Mouse (Mus musculus): Measurements from ENCODE around the gene Ptprt.

The Ptprt gene

DNA sequence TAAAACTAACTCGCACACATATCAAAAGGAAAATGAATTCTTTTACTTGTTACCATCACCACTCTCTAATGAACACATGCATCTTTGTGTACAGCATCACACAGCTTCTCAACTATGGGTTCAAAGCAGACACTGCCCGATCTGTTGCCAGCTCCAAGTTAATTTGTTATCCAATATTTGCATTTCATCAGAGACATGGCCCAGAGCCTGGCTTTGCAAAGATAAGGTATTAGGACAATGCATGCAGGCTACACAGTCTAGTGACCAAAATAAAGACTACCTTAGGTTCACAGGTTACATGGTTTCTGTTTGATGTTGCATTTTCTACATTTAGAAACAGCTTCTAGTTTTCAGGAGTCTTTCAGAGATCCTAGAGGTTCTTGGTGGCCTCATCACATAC lies 719.0 kb downstream of the Ptprt start:
- no peak for DNase-seq

DNA sequence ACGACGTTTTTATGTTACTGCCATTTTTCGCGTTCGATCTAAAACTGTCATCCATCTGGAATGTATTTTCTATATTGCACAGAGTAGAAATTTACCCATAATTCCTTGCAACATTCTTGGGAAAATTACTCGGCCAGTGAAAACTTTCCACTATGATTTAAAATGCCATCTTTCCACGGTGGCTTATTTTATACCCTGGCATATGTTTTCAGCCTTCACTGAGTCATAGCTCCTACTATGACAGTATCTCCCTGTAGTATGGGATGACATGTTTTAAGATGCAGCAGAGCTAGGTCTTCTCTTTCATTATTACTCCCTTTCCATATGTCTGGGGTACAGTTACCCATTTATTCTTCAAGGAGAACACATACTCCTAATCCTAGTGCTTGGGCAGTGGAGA lies 753.7 kb downstream of the Ptprt start:
- no peak for DNase-seq

DNA sequence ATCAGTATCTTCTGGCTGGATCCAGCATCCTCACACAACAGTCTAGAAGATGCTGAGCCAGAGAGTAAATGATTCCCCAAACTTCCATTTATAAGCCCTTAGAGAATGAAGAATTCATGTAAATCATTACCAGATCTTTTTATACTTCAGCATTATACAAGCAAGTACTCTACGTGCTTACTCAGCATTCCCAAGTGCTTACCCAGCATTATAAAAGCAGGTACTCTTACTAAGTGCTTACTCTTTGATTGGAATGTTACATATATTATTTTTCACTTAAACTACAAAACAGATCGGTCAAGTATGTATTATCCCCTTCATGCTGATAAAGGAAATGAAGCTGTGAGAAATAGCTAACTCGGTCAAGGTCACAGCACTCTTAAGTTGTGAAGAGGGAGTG lies 758.8 kb downstream of the Ptprt start:
- DNase-seq = no peak

DNA sequence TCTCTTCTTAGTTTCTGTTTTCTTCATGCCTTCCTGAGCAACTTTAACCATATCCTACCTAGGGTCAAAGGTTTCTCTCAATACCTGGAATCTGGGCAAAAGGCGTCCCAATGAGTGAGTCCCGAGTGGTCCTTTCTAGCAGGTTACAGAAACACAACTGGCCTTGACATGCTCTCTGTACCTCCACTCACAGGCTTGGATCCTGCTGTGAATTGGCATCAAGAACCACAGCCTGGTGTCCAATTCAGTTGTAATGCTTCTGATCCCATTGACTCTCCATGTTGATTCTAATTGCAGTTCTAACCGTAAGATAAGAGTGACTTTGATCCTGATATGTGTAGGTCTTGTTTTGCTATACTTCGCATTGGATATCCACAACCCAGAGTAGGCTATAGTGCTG lies 776.5 kb downstream of the Ptprt start:
- no peak for DNase-seq

DNA sequence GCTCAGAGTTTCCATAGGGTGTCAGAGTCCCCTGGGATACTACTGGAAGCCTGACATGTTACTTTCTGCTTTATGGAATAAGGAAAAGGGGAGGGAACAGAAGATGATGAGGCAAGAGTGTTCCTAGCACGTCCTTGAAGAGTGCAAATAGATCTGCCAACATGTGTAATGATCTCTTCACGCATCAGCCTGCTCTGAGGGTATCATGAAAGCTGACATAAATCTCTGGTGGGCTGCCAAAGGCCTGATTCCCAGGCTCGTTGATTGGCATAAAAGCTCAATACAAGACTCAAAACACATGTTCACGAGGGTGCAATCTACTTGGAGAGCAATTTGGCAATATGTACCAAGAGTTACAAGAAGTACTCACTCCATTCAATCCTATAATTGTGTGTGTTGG lies 778.4 kb downstream of the Ptprt start:
- DNase-seq = no peak

DNA sequence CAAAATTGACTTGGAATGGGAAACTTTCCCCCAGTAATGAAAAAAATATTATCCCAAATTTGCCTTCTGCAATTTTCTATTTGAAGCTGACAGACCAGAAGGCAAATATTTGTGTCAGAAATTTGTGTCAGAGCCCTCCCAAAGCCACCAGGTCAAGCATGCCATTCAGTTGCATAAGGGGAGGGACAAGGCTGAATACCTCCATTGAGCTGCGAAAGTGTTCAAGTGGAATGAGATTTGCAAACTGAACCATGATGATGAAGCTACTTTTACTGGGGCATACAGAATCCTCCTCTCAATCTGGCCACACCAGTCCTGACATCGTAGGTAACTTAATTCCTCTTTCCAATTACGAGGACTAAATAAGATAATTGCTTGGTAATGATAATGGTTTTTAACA lies 780.0 kb downstream of the Ptprt start:
- no peak for DNase-seq

DNA sequence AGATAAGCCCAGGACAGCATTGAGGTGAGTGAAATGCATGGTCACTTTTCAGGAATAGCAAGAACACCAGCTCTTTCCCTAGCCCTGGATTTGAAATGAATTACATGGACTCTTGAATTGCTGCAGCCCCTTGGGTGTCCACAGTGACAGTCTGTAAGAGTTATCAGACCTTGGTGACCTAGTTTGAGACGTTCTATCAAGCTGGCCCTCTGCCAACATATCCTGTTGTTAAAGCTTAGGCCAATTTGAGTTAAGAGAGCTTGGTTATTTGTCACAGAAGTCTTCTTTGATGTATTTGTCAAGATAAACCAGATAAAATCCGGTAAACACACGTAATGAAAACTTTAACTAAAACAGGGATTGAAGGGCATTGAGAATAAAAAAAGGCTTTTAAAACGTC lies 795.7 kb downstream of the Ptprt start:
- no peak for DNase-seq

DNA sequence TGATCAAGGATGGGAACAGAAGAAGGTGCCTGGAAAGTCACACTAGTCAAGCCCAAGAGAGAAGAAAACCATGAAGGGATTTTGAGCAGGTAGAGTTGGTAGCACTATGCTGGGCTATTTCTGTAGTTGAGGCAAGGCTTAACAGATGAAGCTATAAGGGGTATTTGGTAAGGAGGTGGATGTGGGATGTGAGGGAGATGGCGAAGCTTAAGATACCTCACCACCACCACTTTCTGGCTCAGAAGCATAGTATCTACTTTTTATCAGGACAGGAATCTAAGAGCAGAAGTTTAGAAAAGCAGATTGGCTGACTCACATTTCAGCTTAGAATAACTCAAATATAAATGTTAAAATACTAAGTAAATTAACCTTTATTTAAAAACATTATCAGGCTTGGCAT lies 802.1 kb downstream of the Ptprt start:
- DNase-seq = no peak

DNA sequence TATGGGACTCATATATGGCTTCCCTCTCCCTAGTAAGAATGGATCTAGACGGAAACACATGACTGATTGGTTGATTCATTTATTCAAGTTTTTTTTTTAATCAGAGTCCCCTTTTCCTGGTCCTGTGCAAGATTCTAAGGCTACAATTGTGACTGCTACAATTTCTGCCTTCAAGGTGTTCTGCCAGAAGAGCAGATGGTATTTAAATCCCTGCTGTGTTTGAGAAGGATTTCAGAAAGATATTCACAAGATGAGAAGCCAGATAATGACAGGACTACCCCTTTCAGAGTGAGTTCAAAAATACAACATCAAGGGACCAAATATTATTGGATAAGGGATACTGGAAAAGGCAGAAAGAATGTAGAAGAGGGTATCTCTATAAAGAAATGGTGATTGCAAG lies 802.6 kb downstream of the Ptprt start:
- no peak for DNase-seq

DNA sequence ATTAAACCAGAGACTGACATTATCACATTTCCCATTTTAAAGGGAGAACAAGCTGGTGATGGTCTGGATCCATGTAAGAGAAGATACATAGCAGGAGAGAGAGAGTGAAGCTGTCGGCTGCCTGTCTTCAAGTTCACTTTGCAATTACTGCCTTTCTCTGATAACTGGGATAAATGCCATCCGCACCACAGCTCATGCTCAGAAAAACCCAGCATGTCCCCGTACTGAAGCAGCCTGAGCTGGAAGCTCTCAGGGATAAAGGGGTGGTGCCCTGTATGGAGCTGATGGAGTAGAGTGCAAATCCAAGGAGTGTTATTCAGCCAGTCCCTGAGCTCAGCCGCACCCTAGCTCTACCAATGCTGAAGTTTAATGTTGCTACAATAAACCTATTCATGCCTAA lies 825.9 kb downstream of the Ptprt start:
- DNase-seq = no peak

DNA sequence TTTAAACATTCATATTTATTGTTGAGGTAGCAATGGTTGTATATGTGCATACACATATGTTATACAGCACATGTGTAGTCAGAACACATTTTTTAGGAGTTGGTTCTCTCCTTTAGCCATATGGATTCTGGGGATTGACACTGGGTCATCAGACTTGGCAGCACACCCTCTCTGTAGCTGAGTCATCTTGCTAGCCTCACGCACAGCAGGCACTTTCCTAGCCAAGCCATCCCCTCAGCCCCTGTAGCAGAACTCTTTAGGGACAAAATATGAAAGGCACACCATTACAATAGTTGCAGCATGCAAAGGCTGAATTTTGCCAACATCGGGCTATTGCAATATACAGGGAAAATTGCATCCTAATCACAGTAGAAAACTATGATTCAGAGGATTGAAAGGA lies 827.1 kb downstream of the Ptprt start:
- DNase-seq = no peak

DNA sequence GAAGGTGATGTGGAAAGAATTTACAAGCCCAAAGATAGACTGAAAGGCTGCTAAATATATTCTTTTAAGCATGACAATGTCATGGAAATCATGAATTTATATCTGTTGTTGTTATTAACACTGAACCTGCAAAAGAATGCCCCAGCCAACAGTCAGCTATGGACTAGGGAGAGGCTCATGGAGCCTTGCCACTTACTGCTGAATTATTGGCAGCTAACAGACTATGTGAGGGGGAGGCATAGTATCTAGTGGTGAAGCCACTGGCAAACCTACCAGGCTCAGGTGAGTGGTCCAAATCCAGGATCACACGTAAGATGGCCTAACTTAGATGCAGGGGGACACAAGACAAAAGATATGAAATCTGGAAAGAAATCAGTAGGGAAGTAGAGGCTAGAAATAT lies 847.6 kb downstream of the Ptprt start:
- no peak for DNase-seq

DNA sequence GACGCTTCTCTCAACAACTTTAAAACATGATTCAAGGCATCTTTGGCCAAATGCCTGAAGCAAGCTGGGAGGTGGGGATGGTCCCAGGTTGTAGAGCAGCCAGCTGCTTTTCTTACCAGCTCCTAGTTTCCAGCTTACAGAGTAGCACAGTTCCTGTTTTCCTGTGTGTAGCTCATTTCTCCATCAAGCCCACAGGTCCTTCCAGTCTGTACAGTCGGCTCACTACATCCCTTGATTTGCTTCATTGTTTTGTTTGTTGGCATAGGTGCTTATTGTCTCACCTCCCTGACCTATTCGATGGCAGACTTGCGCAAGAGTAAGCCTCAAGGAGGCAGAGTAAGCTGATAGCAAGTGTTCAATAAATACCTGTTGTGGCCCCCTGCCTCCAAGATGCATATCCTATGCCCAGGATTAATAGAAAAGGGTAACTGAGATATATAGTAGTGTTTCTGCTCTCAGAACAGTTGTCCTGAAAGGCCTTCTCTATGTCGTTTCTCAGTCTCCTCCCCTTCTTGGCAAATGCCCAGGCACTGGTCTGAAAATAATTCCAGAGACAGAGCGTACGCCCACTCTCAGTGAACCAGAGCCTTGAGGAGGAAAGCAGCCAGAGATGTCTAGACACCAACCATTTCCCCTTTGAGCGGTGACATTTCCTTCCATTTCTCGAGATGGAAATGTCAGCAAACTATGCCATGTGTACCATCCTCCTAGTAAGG lies 852.7 kb downstream of the Ptprt start:
- DNase-seq = peak; percentile 27

DNA sequence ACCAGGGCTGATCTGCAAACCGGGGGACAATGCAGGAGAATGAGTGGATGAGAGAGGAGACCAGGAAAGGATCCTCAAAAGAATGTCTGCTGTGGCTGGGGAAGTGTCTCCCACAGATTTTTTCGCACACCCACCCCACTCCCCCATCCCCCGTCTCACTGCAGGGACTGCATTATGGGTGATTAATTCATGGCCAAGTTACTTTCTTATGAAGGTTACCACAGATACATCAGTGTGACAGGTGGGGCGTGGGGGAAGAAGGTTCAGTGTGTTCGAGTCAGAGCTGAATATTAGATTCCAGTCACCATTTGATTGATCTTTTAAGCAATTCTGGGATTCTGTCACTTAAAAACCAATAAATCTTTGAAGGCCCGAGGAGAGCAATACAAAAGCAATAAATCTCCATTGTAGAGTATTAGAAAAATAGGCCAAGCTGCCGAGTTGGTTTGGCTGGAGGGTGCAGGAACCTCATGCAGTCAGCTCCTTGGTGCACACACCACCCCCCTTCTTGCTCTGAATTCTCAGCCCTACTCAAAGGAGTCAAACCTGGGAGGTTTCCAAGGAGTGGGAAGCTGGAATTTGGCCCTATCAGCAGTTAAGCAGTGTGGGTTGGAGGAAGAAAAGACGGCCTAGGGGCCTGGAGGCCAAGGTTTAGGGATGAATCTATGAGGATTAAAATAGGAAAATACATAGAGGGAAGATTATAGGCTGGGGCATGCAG lies 854.5 kb downstream of the Ptprt start:
- DNase-seq = no peak

DNA sequence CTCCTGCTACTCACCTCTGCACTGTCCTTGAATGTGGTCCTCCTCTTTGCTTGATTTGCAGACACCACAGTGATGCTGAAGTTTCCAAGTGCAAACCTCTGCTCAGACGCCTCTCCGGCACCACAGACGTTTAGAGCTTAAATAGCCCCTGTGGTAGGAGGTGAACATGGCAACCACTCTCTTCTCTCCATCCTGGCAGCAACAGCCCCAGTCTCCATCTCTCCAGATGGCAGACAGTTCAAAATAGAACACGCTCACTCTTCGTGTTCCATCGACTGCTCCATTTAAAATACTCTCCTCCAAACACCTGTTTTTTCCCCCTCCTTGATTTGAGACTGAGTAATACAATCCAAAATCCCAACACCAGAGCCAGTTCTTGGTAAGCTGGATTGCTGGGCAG lies 861.0 kb downstream of the Ptprt start:
- peak; percentile 14 for DNase-seq

DNA sequence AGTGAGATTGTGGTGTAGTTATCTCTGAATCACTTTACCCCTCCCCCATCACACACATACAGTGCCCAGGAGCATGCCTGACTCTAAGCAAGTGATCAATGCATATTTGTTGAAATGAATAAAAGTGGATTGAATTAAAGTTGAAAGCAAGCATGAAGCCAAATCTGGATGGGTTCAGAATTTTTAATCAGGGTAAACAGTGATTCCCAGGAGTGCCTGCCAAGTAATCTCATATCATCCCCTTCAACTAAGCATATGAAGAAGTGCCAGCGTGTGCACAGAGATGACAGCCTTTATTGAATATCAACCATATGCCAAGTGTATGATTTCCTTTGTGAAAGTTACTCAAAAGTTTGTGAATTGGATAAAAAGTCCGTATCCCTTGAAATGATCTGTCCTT lies 893.4 kb downstream of the Ptprt start:
- DNase-seq = no peak

DNA sequence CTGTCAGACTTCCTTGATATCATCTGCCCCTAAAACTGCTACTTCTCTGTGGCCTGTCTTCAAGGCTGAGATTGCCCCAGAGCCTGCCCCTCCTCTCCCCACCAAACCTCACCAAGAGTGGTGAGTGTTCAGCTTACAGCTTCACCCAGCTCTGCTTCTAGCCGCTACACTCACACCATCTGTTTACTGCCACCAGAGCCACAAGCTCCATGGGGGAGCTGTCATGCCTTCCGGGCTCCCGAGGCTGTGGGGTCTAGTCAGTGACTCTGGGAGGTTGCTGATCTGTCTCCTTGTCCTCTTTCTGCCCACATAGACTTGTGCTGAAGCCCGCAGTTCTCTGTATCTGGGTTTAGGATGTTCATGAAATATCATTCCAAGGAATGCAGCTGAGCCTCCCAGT lies 947.9 kb downstream of the Ptprt start:
- no peak for DNase-seq

DNA sequence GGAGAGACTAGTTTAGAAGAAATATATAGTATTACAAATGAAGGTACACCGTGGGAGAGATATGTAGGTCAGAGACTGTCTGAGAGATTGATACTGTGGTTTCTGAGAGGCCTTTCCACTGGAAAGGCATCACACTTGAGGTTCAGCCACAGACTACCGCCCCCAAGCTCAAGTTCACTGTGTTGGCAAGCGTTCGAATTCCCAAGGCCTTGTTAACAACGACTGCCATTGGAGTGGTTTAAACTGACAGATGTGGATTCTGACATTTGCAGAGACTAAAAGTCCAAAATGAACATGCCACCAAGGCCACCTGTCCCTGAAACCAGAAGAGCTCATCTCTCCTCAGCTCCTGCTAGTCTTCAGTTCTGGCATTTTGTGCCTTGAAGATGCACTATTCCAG lies 951.6 kb downstream of the Ptprt start:
- no peak for DNase-seq

DNA sequence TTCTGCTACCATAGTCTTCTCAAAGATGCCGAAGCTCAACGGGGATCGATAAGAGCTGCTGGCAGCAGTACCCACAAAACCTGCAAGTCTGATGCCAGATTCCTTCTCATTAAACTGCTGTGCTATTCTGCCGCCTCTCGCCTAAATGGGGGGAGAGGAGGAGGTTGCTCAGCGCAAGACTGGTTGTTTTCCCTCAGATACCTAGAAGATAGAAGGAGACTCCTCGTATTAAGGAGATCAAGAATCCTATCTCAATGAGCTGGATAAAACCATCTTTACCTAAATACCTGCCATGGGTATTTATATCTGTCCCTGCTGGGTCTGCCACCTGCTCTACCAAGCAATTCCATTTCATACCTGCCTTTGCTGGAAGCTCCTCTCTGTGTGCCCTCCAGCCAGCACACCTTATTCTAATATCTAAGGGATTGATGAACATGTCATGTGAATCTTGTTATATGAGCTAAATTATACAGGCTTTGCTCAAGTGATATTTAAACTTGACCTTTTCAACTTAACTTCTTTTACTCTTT lies 954.5 kb downstream of the Ptprt start:
- DNase-seq = no peak

DNA sequence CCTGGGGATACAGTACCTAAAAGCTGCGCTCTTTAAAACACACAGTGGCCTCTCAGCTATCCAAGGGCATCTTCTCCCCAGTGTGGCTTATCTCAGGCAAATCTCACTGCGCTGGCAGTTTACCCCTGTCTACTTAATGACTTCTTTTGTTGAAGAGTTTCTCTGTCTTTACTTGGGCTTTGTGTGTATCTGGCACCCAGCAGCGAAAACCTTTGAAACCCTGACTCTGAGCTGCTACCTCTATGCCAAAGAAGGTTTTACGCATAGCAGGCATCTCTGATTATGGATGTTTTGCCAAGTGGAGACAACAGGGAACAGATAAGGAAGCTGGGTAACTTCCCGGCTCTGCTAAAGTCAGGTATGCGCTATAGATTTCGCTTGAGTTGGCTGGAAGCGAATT lies 956.1 kb downstream of the Ptprt start:
- no peak for DNase-seq

DNA sequence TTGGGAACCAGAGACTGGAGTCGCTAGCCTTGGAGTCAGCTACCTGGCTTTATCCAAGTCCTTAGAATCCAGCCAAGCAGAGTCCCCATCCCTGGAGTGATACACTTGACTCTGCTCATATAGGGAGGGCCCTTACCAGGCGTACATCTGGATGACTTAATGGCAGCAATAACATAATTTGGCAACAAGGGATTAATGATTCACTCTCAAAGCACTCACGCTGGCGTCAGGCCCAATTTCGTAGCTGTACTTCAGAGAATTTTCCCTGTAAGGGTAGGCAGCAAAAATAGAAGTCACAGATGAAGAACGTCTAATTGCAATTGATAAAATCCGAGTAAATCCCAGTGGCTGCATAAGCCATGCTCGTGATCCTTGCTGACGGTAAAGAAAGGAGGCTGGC lies 956.5 kb downstream of the Ptprt start:
- peak; percentile 52 for DNase-seq

DNA sequence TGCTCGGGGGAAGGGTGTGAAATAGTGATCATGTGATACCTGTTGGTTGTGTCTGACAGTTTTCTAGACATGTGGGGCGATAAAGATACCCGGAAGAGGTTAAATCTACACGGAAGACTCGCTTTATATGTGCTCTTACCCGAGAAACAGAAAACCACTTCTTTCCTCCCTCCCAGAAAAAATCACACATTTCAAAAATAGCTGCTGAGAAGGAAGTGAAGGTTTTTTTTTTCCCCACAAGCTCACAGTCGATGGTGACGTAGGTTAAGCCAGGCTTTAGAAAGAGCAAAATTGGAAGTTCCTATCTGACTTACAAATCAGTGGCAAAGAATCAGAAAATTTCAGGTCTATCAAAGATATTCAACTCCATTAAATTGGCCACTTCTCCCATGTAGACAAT lies 965.1 kb downstream of the Ptprt start:
- DNase-seq = no peak

DNA sequence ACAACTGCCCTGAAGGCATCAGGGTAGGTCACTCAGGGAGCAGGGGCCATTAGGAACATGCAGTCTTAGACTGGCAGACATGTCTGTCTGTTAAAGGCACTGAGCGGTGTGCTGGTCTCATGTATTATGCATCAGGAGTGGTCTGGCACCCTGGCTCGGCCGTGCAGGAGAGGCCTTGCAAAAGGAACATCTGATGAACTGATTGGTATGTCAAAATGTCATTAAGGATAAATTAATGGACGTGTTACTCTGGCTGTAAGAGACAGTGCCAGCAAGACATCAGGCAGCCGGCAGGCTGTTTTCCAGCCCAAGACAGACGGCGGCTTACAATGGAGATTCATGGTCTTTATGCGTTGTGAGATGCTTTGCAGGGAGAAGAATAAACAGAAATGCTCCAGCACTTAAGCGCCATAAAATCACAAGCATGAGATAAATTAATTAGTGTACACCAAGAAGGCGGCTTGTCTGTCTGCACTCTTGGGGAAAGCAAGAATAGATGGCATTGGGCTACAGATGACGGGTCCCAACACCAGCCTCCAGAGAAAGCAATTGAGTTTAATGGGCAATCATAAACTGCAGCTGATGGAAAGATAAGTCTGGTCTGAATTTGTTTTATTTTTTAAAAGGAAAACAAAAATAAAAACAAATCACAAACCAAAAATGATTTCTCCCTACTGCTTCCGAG lies 992.5 kb downstream of the Ptprt start:
- no peak for DNase-seq

DNA sequence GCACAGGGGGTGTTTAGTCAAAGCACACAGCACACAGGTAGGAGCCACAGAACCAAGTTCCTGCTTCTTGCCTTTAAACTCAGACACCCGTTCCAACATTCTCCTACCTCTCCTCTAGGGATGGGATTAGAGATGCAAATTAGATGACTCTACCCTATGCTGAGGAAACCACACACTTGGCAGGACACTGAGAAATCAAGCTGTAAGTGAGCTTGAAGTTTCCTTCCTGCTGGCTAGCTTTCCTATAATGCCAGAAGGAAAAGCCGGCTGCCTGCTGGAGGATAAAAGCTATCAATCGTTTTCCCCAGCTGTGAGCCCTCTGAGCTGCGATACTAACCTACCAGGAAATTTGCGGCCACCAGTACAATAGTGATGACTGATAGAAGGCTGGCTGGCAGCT lies 999.0 kb downstream of the Ptprt start:
- peak; percentile 3 for DNase-seq

All from right cerebral cortex, postnatal 4 days (tissue).